ENCODE assay signal across 8 mouse cellular contexts in genomic region chr3:142439591-142440093, GRCm38 (mm10). TPM values are rescaled to one million over a fixed set of nuclear protein-coding genes. Genes with fewer than 3 reads are reported as not detected.
DNase-seq lines count a peak whose midpoint lies in the region; ATAC-seq and TF ChIP-seq lines count a peak whose summit lies in the region.

No protein-coding gene starts in this region.

- intact Hi-C loops in heart, postnatal 36 days (cut with DNase I): loop anchor here (2.0 kb wide), 1 partner anchor 15 kb away; no protein-coding TSS in a partner anchor
- intact Hi-C loops in left cerebral cortex, postnatal 4 days (cut with DNase I): no loop called here

- no peaks in the 10 kb centered on the region for H3K27me3 ChIP-seq in embryonic facial prominence, embryonic 15.5 days
- H3K27me3 ChIP-seq in lung, postnatal 0 days (replicated peaks; ENCODE audit: insufficient read depth, low read length): no peaks in the 10 kb centered on the region

- TF ChIP-seq CTCF in lung, postnatal 0 days (IDR thresholded peaks at IDR 0.05): no peak

- DNase-seq in adipocyte (ENCODE audit: low spot score) (peak; percentile 72), MN1 (ENCODE audit: low spot score) (no peak)
- DNase-seq in heart, postnatal 36 days: peak; percentile 52 to 67
- peak; percentile 76 for DNase-seq in lung, postnatal 0 days (ENCODE audit: low spot score)
- DNase-seq in left cerebral cortex, postnatal 4 days: no peak
- no peak for DNase-seq in urinary bladder, adult 2 months (ENCODE audit: low spot score)
- DNase-seq in layer of hippocampus, adult 18-20 months (ENCODE audit: low spot score in 2 of 2): no peak

- no peak overlapping the region for H3K9ac ChIP-seq in embryonic facial prominence, embryonic 15.5 days
- no peak overlapping the region for H3K9ac ChIP-seq in lung, postnatal 0 days (replicated peaks; ENCODE audit: low read depth)

- WGBS in embryonic facial prominence, embryonic 15.5 days: 46% methylated on average over 7 of the region's 7 CpGs
- 9% methylated on average over 7 of the region's 7 CpGs for WGBS in lung, postnatal 0 days

- no peak overlapping the region for H3K4me2 ChIP-seq in embryonic facial prominence, embryonic 15.5 days (replicated peaks)
- no peak overlapping the region; the same call in 1 of the 2 replicates for H3K4me2 ChIP-seq in lung, postnatal 0 days (replicated peaks; ENCODE audit: low read depth, low read length)

- H3K4me3 ChIP-seq in embryonic facial prominence, embryonic 15.5 days (replicated peaks): no peak overlapping the region
- H3K4me3 ChIP-seq in lung, postnatal 0 days (ENCODE audit: low read depth, low read length): no peak overlapping the region

- no peak for ATAC-seq in embryonic facial prominence, embryonic 15.5 days (ENCODE audit: insufficient number of reproducible peaks, low FRiP score, low TSS enrichment, low read depth)
- ATAC-seq in lung, postnatal 0 days: peak; percentile 87

- peak; percentile 62 for TF ChIP-seq EP300 in lung, postnatal 0 days (IDR thresholded peaks at IDR 0.05)

- H3K4me1 ChIP-seq in embryonic facial prominence, embryonic 15.5 days: peaks cover 6% of the 10 kb centered on the region; the same call in 1 of the 2 replicates
- H3K4me1 ChIP-seq in lung, postnatal 0 days (ENCODE audit: insufficient read depth, low read depth, low read length): no peaks in the 10 kb centered on the region; the same call in 1 of the 2 replicates

- no peaks in the 10 kb centered on the region for H3K36me3 ChIP-seq in embryonic facial prominence, embryonic 15.5 days
- no peaks in the 10 kb centered on the region for H3K36me3 ChIP-seq in lung, postnatal 0 days (ENCODE audit: insufficient read depth, low read length)

- H3K9me3 ChIP-seq in embryonic facial prominence, embryonic 15.5 days (replicated peaks): no peaks in the 10 kb centered on the region
- H3K9me3 ChIP-seq in lung, postnatal 0 days (ENCODE audit: low read length): no peaks in the 10 kb centered on the region

- H3K27ac ChIP-seq in embryonic facial prominence, embryonic 15.5 days (replicated peaks): peak overlapping the region; percentile 8; the same call in 1 of the 2 replicates
- no peak overlapping the region for H3K27ac ChIP-seq in lung, postnatal 0 days (ENCODE audit: low read length)

RNA-seq across cellular contexts. Expression of gene Pdlim5, which starts 44.1 kb away (rescaled TPM):
- polyA plus RNA-seq in embryonic facial prominence, embryonic 15.5 days (2015; fragmentation: Nextera tagmentation; extraction: Ambion mirVana): 40.5 and 45.5 TPM in 2 replicates
- 100 to 1,000 TPM; 634 to 793 TPM for total RNA-seq in heart, postnatal 36 days (2021)
- 25.8 and 28.4 TPM in 2 replicates for polyA plus RNA-seq in lung, postnatal 0 days (2015; fragmentation: Nextera tagmentation; extraction: Ambion mirVana)
- 10 to 100 TPM; 16.7 to 19.3 TPM for total RNA-seq in left cerebral cortex, postnatal 4 days (2021)
- 67.3 and 73.8 TPM in 2 replicates for polyA plus RNA-seq in urinary bladder, adult 2 months (2012; rRNA removed)
- 10 to 100 TPM; 24.8 to 26.8 TPM for total RNA-seq in layer of hippocampus, adult 18-20 months (2021)

RNA-seq across cellular contexts. Expression of gene Gbp5, which starts 54.1 kb away (rescaled TPM):
- polyA plus RNA-seq in embryonic facial prominence, embryonic 15.5 days (2015; fragmentation: Nextera tagmentation; extraction: Ambion mirVana): 0.09 and 0.12 TPM in 2 replicates
- 10 to 100 TPM in 1 of 2 experiments, 1 to 10 TPM in 1; 6.7 to 11.9 TPM for total RNA-seq in heart, postnatal 36 days (2021)
- 0.27 and 0.44 TPM in 2 replicates for polyA plus RNA-seq in lung, postnatal 0 days (2015; fragmentation: Nextera tagmentation; extraction: Ambion mirVana)
- 1 to 10 TPM; 1.2 to 1.4 TPM for total RNA-seq in left cerebral cortex, postnatal 4 days (2021)
- polyA plus RNA-seq in urinary bladder, adult 2 months (2012; rRNA removed): 18.0 and 31.9 TPM in 2 replicates
- total RNA-seq in layer of hippocampus, adult 18-20 months (2021): 1 to 10 TPM; 1.4 TPM

Comparison
In these comparisons a context has a peak if more than half of its experiments do, and no peak if none do; other contexts are left out.
1. DNase-seq: peak in adipocyte (single experiment), heart, postnatal 36 days (2 of 2) and lung, postnatal 0 days (single experiment); none in left cerebral cortex, postnatal 4 days (single experiment), urinary bladder, adult 2 months (single experiment), MN1 (single experiment) and layer of hippocampus, adult 18-20 months (0 of 2).
2. RNA of gene Pdlim5, which starts 44.1 kb away (total RNA-seq): 634 to 793 TPM in heart, postnatal 36 days; 24.8 to 26.8 TPM in layer of hippocampus, adult 18-20 months and 16.7 to 19.3 TPM in left cerebral cortex, postnatal 4 days; every median in the first group is over 10 times any median in the second.